Mouse (Mus musculus) left cerebral cortex, postnatal 36 days (tissue): Measurements from ENCODE around the gene Spata20. TPM values are rescaled to one million over a fixed set of nuclear protein-coding genes. Genes with fewer than 3 reads are reported as not detected.
A peak's percentile ranks its signal among the peaks of the same experiment; 100 is the strongest.

Source experiments
- DNase-seq, 2 experiments: peaks; one replicate each; pipeline ENCODE4 v3.0.0; 2021 to 2022; ENCODE audit warnings: low spot score in 2 of 2, mixed read lengths in 1 of 2
- intact Hi-C: fragments of 180-260 bp; cut with DNase I; formaldehyde crosslinking; loops from one replicate; pipeline ENCODE4 v1.15.1; 2025
- total RNA-seq, 2 experiments: library from RNA; stranded (reverse); gene quantifications; 2 replicates each; pipeline ENCODE4 v1.2.3; 2021

Gene Spata20
- 1 to 10 TPM in 1 of 2 experiments, under 1 TPM in 1; 0.27 to 1.3 TPM for total RNA-seq

- DNase-seq = peak; percentile 87
- intact Hi-C loops = loop anchor here (1.0 to 10.0 kb wide), 4 partner anchors 61 to 351 kb away; partner anchors contain the start of gene Rsad1
These were observed at the start of gene Spata20 for GRCm38 (mm10) chr11:94486001-94486400. Gene Spata20 (minus strand): TSS chr11:94486179.

GRCm38 (mm10) chr11:94533171-94533570, 47.2 kb upstream of the Spata20 start:
- peak; percentile 32 to 37 for DNase-seq
- intact Hi-C loops = no loop called here

- intact Hi-C loops = no loop called here
- no peak for DNase-seq
These were observed 42.9 kb upstream of the Spata20 start for GRCm38 (mm10) chr11:94528879-94529278.

GRCm38 (mm10) chr11:94526171-94526879, 40.3 kb upstream of the Spata20 start:
- intact Hi-C loops = no loop called here
- no peak for DNase-seq

- intact Hi-C loops = no loop called here
- DNase-seq = peak; percentile 68 to 75
These were observed 35.4 kb upstream of the Spata20 start, which contains the start of gene Mycbpap for GRCm38 (mm10) chr11:94521219-94521843. Gene Mycbpap (minus strand): TSS chr11:94521742.

GRCm38 (mm10) chr11:94513452-94513851, 27.5 kb upstream of the Spata20 start:
- no peak for DNase-seq

GRCm38 (mm10) chr11:94508976-94509375, 23.0 kb upstream of the Spata20 start:
- DNase-seq = no peak
- intact Hi-C loops = no loop called here

More at GRCm38 (mm10) chr11:94513452-94513851, 27.5 kb upstream of the Spata20 start:
- intact Hi-C loops = no loop called here

- intact Hi-C loops = no loop called here
- DNase-seq = no peak
These were observed 15.5 kb upstream of the Spata20 start for GRCm38 (mm10) chr11:94501482-94501881.

- no peak for DNase-seq
- intact Hi-C loops = no loop called here
These were observed 14.4 kb upstream of the Spata20 start for GRCm38 (mm10) chr11:94500362-94500761.

- intact Hi-C loops = no loop called here
These were observed 13.7 kb upstream of the Spata20 start, which contains the start of gene Epn3 for GRCm38 (mm10) chr11:94499661-94500152. Gene Epn3 (minus strand): TSS chr11:94499974.

GRCm38 (mm10) chr11:94499035-94499434, 13.1 kb upstream of the Spata20 start:
- no peak for DNase-seq
- intact Hi-C loops = no loop called here

More at GRCm38 (mm10) chr11:94499661-94500152, 13.7 kb upstream of the Spata20 start, which contains the start of gene Epn3:
- no peak for DNase-seq

GRCm38 (mm10) chr11:94498093-94498996, 12.4 kb upstream of the Spata20 start:
- intact Hi-C loops = no loop called here

GRCm38 (mm10) chr11:94495415-94495814, 9.4 kb upstream of the Spata20 start:
- DNase-seq = no peak
- intact Hi-C loops = no loop called here

More at GRCm38 (mm10) chr11:94498093-94498996, 12.4 kb upstream of the Spata20 start:
- DNase-seq = peak; percentile 50 to 65

- DNase-seq = no peak
- intact Hi-C loops = no loop called here
These were observed 5.7 kb upstream of the Spata20 start for GRCm38 (mm10) chr11:94491749-94492099.

GRCm38 (mm10) chr11:94491035-94491748, 5.2 kb upstream of the Spata20 start:
- peak; percentile 59 to 67 for DNase-seq
- intact Hi-C loops = no loop called here

GRCm38 (mm10) chr11:94489745-94490144, 3.8 kb upstream of the Spata20 start:
- intact Hi-C loops = loop anchor here (5.0 to 10.0 kb wide), 3 partner anchors 58 to 355 kb away; partner anchors contain the start of gene Rsad1
- DNase-seq = no peak

GRCm38 (mm10) chr11:94488767-94489533, 3.0 kb upstream of the Spata20 start:
- intact Hi-C loops = loop anchor here (5.0 to 10.0 kb wide), 3 partner anchors 58 to 354 kb away; partner anchors contain the start of gene Rsad1

GRCm38 (mm10) chr11:94485223-94485622, 756 bp downstream of the Spata20 start:
- intact Hi-C loops = loop anchor here (1.0 to 10.0 kb wide), 4 partner anchors 62 to 350 kb away; partner anchors contain the start of gene Rsad1
- no peak for DNase-seq

More at GRCm38 (mm10) chr11:94488767-94489533, 3.0 kb upstream of the Spata20 start:
- DNase-seq = no peak
